Mouse (Mus musculus) stomach, embryonic 16.5 days (tissue): ENCODE results near the gene Bcl11a. TPM values are rescaled to one million over a fixed set of nuclear protein-coding genes. Genes with fewer than 3 reads are reported as not detected.

Source experiments
- ATAC-seq: fragments of 200-750 bp; cut with Nextera tagmentation; 2 replicates; pipeline ENCODE4 v1.8.0; 2017; ENCODE audit warnings: moderate number of reproducible peaks, moderate TSS enrichment; ENCODE audit not compliant: insufficient read depth, low FRiP score
- H3K27ac ChIP-seq: fragments of 300-500 bp; sonication (generic); 2 replicates; pipeline ENCODE4 v1.5.1; 2014; ENCODE audit warnings: low read length
- H3K27me3 ChIP-seq: fragments of 300-500 bp; sonication (generic); 2 replicates; pipeline ENCODE4 v1.6.1; 2014; ENCODE audit warnings: low read length, control low read depth, mixed read lengths; ENCODE audit not compliant: control insufficient read depth, insufficient read depth
- H3K36me3 ChIP-seq: fragments of 300-500 bp; sonication (generic); 2 replicates; pipeline ENCODE4 v1.6.1; 2014; ENCODE audit warnings: low read length; ENCODE audit not compliant: control insufficient read depth, insufficient read depth
- H3K4me1 ChIP-seq: fragments of 300-500 bp; sonication (generic); 2 replicates; pipeline ENCODE4 v1.6.1; 2014; ENCODE audit warnings: low read length, control low read depth, mixed read lengths; ENCODE audit not compliant: control insufficient read depth, insufficient read depth
- H3K4me2 ChIP-seq: fragments of 300-500 bp; sonication (generic); 2 replicates; pipeline ENCODE4 v1.6.1; 2014; ENCODE audit warnings: low read depth, low read length, mixed read lengths
- H3K4me3 ChIP-seq: fragments of 300-500 bp; sonication (generic); replicated peaks from 2 replicates; pipeline ENCODE4 v1.5.1; 2014; ENCODE audit warnings: mild to moderate bottlenecking, low read length
- H3K9ac ChIP-seq: fragments of 300-500 bp; sonication (generic); 2 replicates; pipeline ENCODE4 v1.6.1; 2014; ENCODE audit warnings: low read length
- H3K9me3 ChIP-seq: fragments of 300-500 bp; sonication (generic); replicated peaks from 2 replicates; pipeline ENCODE4 v1.6.1; 2016; ENCODE audit warnings: low read length, control low read depth; ENCODE audit not compliant: control insufficient read depth
- whole genome bisulfite sequencing: fragments of 180-500 bp; shearing (Covaris S2); extraction: QIAGEN DNeasy Blood & Tissue Kit; methylation state at CpG from one replicate; pipeline ENCODE4 v1.1.7; 2014; 5-methylcytosine and 5-hydroxymethylcytosine counted together
- polyA plus RNA-seq: library from polyadenylated mRNA; unstranded; fragments of >200 nt; fragmentation: Nextera tagmentation; extraction: Ambion mirVana; gene quantifications from 2 replicates; pipeline ENCODE4 v1.2.1, GENCODE M21; 2015

Bcl11a gene
- polyA plus RNA-seq, result 24.9 and 25.5 TPM in 2 replicates

DNA sequence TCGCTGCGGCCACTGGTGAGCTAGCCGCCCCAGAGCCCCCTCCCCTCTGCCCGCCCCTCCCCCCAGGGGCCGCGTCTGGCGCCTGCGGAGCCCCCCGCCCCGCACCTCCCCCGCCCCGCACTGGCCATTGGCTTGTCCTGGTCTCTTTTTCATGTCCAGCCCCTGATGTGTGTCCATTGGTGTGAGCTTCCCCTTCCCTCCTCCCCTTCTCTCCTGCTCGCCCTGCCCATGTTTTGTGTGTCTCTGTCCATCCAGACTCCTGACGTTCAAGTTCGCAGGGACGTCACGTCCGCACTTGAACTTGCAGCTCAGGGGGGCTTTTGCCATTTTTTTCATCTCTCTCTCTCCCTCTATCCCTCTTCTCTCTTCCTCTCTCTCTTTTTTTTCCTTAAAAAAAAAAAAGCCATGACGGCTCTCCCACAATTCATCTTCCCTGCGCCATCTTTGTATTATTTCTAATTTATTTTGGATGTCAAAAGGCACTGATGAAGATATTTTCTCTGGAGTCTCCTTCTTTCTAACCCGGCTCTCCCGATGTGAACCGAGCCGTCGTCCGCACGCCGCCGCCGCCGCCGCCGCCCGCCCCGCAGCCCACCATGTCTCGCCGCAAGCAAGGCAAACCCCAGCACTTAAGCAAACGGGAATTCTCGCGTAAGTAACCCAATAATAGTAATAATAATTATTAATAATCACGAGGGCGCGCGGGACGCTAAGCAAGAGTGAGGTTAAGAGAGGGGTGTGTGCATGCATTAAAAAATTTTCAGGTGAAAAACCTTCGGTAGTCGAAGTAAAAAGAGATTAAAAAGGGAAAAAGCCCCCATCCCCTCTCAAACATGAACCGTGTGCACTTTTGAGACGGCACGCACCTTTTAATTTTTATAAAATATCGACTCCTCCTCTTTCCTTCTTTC lies at the start of gene Bcl11a:
Gene Bcl11a, plus strand, starts transcription at position 262 of the 911 bp plus-strand sequence.
- H3K4me1 ChIP-seq, result peaks cover 16% of the 10 kb centered on the region
- whole genome bisulfite sequencing, result under 1% methylated on average over 39 of the region's 51 CpGs
- H3K4me3 ChIP-seq, result peak within 1 kb of the TSS; percentile 73
- peak within 1 kb of the TSS; percentile 98 for H3K4me2 ChIP-seq
- H3K9me3 ChIP-seq, result no peaks in the 10 kb centered on the region
- H3K27me3 ChIP-seq, result no peaks in the 10 kb centered on the region
- peak within 1 kb of the TSS; percentile 91 for H3K27ac ChIP-seq
- peak within 1 kb of the TSS; percentile 87 for H3K9ac ChIP-seq
- no peaks in the 10 kb centered on the region for H3K36me3 ChIP-seq
- ATAC-seq, result peak; percentile 76

DNA sequence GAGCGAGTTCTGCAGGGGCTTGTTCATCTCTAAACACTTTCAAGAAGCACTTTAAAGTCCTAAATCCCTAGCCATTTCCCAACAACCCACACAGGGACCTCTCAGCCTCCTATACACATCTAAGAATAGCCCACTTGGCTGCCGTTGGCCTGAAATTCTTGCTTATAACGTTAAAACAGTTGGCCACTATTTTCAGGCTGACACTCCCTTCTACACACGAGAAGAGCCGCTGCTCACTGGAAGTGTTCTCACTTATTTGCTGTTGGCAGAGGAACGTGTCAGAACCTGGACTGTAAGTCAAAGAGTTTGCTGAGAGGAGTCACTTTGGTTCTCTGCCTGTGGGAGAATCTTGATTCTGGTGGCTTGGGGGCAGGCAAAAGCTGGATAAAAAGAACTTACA lies 33.8 kb upstream of the Bcl11a start:
- H3K27ac ChIP-seq, result no peak overlapping the region
- H3K9ac ChIP-seq, result no peak overlapping the region
- H3K36me3 ChIP-seq, result no peaks in the 10 kb centered on the region
- no peak for ATAC-seq
- H3K4me1 ChIP-seq, result no peaks in the 10 kb centered on the region
- 57% methylated on average over 6 of the region's 6 CpGs for WGBS
- H3K4me2 ChIP-seq, result no peak overlapping the region
- no peaks in the 10 kb centered on the region for H3K27me3 ChIP-seq
- H3K9me3 ChIP-seq, result no peaks in the 10 kb centered on the region
- H3K4me3 ChIP-seq, result no peak overlapping the region

DNA sequence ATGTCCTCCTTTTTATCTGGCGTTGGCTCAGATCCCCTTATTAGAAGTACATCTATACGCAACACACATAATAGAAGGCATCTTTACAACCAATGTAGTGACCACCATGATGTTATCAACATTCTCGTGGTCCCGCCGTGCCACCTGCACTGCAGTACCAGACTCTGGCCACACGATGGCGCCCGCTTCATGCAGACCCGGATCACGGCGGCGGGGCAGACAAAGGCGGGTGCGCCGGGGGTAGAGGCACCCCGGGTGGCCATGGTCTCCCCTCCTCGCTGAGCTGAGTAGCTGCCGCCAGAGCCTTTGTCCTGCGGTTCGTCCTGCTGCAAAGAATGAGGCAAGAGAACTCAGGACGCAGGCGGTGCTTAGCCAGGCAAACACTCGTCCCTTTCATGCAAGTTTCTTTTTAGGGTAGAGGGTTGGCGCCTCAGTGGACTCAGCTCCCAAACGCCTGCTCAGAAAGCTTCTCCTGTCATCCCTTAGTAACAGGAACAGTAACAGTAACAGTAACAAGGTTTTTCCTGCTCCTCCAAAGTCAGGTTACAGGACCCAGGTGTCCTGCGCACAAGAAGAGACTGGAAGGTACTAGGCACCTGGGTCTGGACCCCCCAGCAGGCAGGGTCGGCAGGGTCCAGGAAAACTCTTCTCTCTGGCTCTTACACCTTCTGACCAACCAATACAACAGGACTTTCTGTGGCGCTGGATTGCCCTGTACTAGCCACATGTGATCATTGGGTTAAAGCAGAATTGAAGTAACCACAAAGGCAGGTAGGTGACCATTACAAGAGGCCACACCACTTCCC lies 28.4 kb upstream of the Bcl11a start:
- peak; percentile 74 for ATAC-seq
- Histone ChIP-seq H3K4me1 (peaks cover 3% of the 10 kb centered on the region; the same call in 1 of the 2 replicates), H3K4me2 (peak overlapping the region; percentile 57), H3K9ac (peak overlapping the region; percentile 63), H3K27ac (no peak overlapping the region), H3K27me3 (no peaks in the 10 kb centered on the region), H3K4me3 (peak overlapping the region; percentile 54), H3K36me3 (no peaks in the 10 kb centered on the region), H3K9me3 (no peaks in the 10 kb centered on the region)
- WGBS, result 5% methylated on average over 28 of the region's 28 CpGs

DNA sequence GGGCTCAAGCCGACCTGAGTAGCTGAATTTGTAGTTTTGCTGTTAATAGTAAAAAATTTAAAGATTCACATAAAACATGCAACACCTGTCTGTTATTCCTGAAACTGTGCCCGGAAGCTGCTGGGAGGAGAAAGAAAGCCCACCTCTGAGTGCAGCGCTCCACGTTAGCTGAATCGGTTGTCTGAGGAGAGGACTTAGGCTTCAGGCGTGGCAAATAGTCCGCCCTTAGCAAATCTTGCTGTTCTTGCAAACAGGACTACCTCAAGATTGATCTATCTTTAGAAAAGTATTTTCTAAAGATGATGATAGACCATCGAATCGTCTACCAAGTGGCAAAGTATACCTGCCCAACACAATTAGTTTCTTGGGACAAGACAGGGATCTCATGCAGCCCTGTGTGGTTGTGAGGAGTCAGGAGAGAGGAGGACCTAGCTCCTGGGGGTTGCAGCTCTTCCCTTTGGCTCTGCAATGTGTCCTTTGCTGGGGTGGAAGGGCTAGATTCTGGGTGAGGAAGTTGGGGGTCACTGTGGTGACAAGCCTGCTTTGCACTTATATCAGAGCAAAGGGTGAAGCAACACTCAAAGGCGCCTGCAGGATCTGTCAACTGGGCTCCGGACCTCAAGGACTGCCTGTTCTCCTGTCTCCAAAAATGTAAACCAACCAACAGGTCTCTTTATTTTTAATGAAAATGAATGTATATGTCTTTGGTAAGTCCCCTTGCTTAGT lies 27.7 kb upstream of the Bcl11a start:
- Histone ChIP-seq H3K4me3 (no peak overlapping the region), H3K4me2 (peak overlapping the region; percentile 57)
- WGBS, result 62% methylated on average over 11 of the region's 11 CpGs

DNA sequence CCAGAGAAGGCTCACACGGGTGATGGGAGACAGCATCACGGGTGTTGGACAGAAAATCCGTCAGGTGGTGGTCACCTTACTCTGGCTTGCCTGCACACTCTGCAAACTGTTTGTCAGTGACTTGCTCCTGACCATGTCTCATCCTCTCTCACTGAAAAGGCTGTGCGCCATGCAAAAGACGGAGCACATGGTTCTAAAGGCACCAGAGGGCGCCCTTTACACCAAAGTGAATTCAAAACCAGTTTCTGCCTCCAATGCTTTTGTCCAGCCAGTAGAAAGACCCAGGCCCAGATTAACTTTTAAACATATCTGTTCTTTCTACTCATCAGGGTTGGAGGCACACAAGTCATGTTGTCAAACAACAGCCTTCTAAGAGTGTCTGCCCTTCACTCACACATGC lies 25.0 kb upstream of the Bcl11a start:
- Histone ChIP-seq H3K4me2 (no peak overlapping the region), H3K9me3 (no peaks in the 10 kb centered on the region), H3K27me3 (no peaks in the 10 kb centered on the region), H3K9ac (no peak overlapping the region), H3K4me3 (no peak overlapping the region), H3K36me3 (no peaks in the 10 kb centered on the region), H3K4me1 (peaks cover 3% of the 10 kb centered on the region; the same call in 1 of the 2 replicates), H3K27ac (no peak overlapping the region)
- WGBS, result 81% methylated on average over 6 of the region's 6 CpGs
- ATAC-seq, result no peak

More for the DNA sequence above, 27.7 kb upstream of the Bcl11a start:
- Histone ChIP-seq H3K9me3 (no peaks in the 10 kb centered on the region), H3K4me1 (peaks cover 3% of the 10 kb centered on the region; the same call in 1 of the 2 replicates), H3K27ac (no peak overlapping the region), H3K36me3 (no peaks in the 10 kb centered on the region), H3K27me3 (no peaks in the 10 kb centered on the region), H3K9ac (no peak overlapping the region)
- no peak for ATAC-seq

DNA sequence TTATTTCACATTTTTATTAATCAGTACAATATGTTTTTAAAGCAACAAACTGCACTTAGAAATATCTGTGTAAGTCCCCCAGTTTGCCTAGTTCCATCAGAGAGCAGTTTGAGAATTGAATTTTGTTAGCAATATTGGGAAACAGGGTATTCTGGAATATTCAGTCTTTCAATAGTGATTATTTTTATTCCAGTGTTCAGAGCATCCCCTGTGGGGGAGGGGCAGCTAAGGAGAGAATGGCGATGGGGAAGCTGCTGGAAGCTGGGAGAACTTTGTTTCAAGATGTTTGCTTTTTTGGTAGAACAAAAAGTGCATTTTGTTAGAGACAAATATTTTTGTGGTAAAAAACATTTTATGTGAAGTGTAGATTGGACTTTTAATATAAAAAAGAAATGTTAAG lies 18.7 kb upstream of the Bcl11a start:
- no peak for ATAC-seq
- no peaks in the 10 kb centered on the region for H3K36me3 ChIP-seq
- no peaks in the 10 kb centered on the region; the same call in 1 of the 2 replicates for H3K4me1 ChIP-seq
- H3K9ac ChIP-seq, result no peak overlapping the region
- H3K27me3 ChIP-seq, result no peaks in the 10 kb centered on the region; the same call in 1 of the 2 replicates
- H3K4me3 ChIP-seq, result no peak overlapping the region
- H3K9me3 ChIP-seq, result no peaks in the 10 kb centered on the region
- WGBS, result 34% methylated on average over 1 of the region's 1 CpGs
- no peak overlapping the region for H3K27ac ChIP-seq
- no peak overlapping the region for H3K4me2 ChIP-seq

DNA sequence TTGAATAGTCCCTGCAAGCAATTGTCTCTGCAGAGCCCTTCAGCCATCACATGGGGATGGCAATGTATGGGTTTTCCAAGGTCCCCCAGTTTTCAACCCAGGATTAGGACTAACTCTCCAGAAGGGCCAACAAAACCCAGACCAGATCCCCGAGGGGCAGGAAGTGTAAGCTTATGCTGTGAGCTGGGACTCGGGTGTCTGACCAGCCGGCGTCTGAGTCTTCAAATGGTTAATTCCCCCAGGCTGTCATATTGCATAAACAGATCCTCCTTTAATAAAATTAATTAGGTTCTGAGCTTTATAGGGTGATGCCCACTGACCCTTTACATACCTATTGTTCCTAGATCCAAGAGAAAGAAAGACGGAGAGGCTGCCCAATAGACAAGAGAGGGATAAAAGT lies 17.4 kb upstream of the Bcl11a start:
- H3K27ac ChIP-seq, result no peak overlapping the region
- ATAC-seq, result no peak
- peak overlapping the region; percentile 64 for H3K4me2 ChIP-seq
- H3K9ac ChIP-seq, result no peak overlapping the region
- H3K36me3 ChIP-seq, result no peaks in the 10 kb centered on the region
- H3K9me3 ChIP-seq, result no peaks in the 10 kb centered on the region
- H3K4me3 ChIP-seq, result peak overlapping the region; percentile 39
- WGBS, result 17% methylated on average over 5 of the region's 5 CpGs
- no peaks in the 10 kb centered on the region; the same call in 1 of the 2 replicates for H3K27me3 ChIP-seq
- H3K4me1 ChIP-seq, result no peaks in the 10 kb centered on the region; the same call in 1 of the 2 replicates

DNA sequence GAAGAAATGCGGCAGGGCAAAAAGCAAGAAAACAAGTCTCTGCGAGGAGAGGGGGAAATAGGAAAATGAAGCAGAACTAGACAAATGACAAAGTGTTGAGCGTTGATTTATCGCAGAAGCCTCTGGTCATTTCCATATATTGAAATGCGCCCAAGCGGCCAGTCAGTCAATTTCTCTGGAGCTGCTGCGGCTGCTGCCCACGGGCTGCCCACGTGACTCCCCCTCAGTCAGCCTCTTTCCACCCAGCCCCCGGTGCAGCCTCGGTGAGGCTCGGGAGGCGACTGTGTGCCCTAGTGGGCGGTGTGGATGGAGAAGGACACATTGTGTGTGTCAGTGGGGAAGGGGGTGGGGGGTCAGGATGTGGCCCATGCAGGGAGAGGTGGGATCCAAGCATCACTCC lies 16.0 kb upstream of the Bcl11a start:
- no peak for ATAC-seq
- Histone ChIP-seq H3K4me3 (peak overlapping the region; percentile 37), H3K27ac (no peak overlapping the region), H3K36me3 (no peaks in the 10 kb centered on the region), H3K4me1 (no peaks in the 10 kb centered on the region; the same call in 1 of the 2 replicates), H3K9ac (no peak overlapping the region), H3K9me3 (no peaks in the 10 kb centered on the region), H3K4me2 (peak overlapping the region; percentile 64), H3K27me3 (no peaks in the 10 kb centered on the region; the same call in 1 of the 2 replicates)
- WGBS, result 2% methylated on average over 14 of the region's 14 CpGs
